Mouse (Mus musculus): ENCODE measurements around the gene Adm.

Gene Adm

GRCm38 (mm10) chr7:110658378-110658928, 31.0 kb downstream of the Adm start:
- no peak for DNase-seq (ENCODE audit: low spot score)

- no peak for DNase-seq (ENCODE audit: low spot score)
These were observed 39.1 kb downstream of the Adm start for GRCm38 (mm10) chr7:110666537-110666936.

DNA sequence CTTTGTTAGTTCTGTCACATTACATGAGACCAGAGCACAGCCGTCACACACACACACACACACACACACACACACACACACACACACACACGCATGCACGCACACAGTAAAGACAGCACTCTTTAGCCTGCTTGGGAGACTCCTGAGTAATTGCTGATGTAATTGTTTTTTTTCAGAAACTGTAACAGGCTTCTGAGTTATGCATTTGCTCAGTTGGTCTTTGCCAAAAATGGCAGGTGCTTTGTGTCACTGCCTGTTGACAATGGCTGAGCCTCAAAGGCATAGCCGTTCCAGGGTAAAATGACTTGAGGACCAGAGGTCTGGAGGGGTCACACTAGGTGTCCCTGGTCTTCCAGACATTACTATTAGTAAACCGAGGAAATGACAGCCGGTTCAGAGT, 40.8 kb downstream of the Adm start:
- no peak for DNase-seq (ENCODE audit: low spot score)

GRCm38 (mm10) chr7:110668756-110669155, 41.3 kb downstream of the Adm start:
- DNase-seq (ENCODE audit: low spot score), result no peak

DNA sequence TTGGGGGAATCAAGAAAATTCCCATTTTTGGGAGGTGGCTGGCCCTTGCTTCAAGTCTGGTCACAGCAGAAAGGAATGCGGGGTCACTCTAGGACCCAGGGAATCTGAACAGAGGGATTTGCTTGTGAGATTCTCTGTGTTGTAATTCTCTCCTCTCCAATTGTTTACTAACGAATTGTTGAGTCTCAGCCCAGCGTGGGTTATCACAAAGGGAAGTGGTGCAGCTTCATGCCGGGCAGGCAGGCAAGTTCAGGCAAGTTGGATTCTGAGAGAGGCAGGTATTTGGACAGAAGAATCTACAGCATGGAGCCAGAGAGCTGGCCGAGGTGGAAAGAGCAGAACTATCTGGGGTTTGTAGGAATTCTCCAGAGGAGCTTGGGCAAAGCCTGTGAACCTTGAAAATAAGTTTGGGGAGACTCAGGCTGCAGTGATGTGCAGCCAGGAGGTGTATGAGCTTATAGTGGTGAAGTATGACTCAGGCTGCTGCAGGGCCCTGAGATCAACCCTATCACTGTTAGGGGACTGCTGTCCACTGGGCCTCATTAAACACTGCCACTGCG, 43.7 kb downstream of the Adm start:
- DNase-seq (ENCODE audit: low spot score), result no peak

All from embryo, embryonic 10.5 days (tissue).